Mouse (Mus musculus) olfactory bulb, adult 2 months (tissue): ENCODE data around the gene Tnfsf18.

ENCODE experiments used
- CTCF ChIP-seq: fragments of 200-500 bp; IDR thresholded peaks from 2 replicates; pipeline ENCODE4 v1.5.1; 2012; ENCODE audit warnings: low read depth, mild to moderate bottlenecking, low read length, moderate library complexity; ENCODE audit not compliant: insufficient read depth
- POLR2A ChIP-seq: fragments of 200-500 bp; IDR thresholded peaks from 2 replicates; pipeline ENCODE4 v1.6.1; 2012; ENCODE audit warnings: mild to moderate bottlenecking, low read depth, low read length, moderate library complexity; ENCODE audit not compliant: insufficient read depth

DNA sequence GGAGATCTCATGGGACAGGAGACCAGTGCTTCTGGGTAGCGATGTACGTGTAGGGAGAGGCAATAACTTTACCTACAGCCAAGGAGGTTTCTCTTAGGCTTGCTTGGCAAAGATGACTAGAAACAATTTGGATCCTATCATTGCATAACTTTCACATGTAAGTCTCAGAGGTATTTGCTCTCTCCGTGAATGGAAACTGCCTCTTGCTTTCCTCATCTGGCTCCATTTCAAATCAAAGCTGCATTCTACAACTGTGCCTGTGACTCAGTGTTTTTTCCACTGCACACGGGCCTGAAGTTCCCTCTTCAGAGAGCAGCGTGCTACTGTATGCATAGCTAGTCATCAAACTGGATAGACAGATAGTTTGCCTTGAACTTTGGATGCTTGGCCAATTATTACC is 7.4 kb upstream of the Tnfsf18 start:
- no peak for TF ChIP-seq CTCF
- no peak for TF ChIP-seq POLR2A
